Mouse (Mus musculus) liver, adult (tissue): ENCODE measurements around the gene Gapdh.

ENCODE experiments used
- GATA4 ChIP-seq: IDR thresholded peaks from 2 replicates; pipeline ENCODE4 v1.6.1; 2014; ENCODE audit warnings: mild to moderate bottlenecking, low read length; ENCODE audit not compliant: insufficient replicate concordance

Gene Gapdh

DNA sequence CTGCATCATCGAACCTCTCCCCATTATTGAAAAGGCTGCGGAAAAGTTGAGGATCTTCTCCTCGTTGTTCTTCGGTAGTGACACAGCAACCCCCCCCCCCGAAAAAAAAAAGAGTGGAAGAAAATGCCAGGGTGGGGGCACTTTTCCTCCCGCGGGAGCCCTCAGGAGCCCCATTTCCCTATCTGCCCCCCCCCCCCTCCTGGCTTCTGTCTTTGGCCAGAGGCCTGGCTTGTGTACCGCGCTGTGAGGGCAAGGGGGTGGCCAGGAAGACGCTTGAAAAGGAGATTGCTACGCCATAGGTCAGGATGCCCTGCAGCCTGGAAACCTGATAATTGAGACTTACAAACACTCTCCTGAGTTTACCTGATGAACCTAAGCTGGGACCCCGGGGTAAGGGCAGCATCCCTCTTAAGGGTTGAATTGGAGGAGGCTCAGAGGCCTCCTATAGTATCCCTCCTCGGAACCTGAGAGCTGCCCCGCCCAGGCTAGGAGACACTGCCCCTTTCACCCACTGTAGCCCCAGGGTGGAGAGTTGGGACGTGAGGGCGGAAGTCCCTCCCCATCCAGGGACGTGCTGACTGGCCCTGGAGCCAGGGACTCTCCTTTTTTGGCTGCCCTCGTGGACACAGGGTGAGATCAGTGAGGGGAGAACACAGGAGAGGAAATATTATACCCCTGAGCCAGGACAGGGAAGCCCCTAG is at the start of gene Gapdh:
Gene Gapdh (minus strand): TSS at position 417 of the 701 bp plus-strand sequence.
- TF ChIP-seq GATA4 = no peak; the same call in 1 of the 2 replicates

DNA sequence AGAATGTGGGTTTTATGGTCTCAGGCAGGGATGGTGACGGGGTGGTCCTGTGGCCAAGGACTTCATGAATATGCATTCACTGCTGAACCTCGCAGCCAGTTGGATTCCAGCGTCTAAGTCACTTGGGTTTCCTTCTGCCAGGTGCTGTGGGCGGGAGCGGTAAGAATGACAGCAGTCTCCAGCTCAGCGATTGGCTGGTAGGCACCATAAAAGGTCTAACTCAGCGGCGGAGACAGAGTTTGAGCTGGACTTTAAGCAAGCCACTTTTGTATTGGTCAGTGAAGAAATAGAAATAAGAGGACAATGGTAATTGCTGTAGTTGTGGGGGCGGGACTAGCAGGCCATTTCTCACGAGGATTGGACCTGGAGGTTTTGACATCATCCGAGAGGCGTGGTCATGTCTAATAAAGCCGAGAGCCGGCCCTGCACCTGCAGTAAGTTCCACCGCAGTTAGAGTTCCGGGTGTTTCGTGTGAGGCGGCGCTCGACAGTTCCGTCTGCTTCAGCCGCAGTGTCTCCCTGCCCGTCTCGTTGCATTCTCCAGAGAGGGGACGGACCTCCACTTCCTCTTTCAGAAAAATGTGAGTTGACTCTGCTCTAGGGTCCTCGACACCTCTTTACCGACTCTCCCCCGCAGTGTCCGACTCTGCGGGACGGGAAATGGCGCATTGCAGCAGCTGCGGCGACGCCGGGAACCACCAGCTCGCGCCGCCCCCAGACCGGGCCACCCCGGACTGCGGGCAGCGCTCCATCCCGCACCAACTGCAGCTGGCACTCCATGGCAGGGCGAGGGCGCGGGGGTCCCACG is 49.1 kb upstream of the Gapdh start, which contains the start of gene Vamp1:
Gene Vamp1 (plus strand): TSS at position 404 of the 807 bp plus-strand sequence.
- TF ChIP-seq GATA4 = no peak

DNA sequence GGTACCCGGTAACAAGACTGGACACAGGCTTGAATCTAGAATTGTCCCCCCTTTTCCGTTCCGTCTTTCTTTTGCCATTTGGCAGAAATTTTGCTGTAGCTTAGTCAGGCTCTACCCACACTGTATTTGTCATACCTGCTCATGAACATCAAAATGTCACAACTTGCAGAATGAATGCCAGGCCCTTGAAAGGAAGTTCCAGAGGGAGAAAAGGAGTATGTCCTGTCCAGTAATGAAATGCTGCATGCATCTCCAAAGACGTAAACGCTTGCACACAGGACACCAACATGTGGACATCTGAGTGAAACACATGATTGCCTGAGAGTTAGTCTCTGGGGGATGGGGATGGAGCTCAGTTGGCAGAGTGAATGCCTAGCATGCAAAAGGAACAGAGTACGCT is 47.4 kb upstream of the Gapdh start:
- TF ChIP-seq GATA4 = no peak

DNA sequence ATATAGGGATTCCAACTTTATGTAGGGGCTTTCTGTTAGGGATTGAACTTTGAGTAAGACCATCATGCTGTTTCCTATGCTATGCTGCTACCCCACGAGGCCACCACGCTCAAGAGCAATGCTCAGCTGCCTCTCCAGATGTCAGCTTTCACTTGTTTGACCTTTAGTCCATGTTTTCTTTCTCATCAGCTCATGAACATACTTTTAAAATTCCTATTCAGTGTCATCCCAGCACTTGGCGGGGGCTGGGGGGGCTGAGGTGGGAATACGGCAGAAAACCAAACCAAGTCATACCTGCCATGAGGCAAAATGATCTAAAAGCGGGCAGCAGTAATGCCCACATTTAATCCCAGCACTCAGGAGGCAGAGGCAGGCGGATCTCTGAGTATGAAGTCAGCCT is 46.9 kb upstream of the Gapdh start:
- no peak for TF ChIP-seq GATA4

DNA sequence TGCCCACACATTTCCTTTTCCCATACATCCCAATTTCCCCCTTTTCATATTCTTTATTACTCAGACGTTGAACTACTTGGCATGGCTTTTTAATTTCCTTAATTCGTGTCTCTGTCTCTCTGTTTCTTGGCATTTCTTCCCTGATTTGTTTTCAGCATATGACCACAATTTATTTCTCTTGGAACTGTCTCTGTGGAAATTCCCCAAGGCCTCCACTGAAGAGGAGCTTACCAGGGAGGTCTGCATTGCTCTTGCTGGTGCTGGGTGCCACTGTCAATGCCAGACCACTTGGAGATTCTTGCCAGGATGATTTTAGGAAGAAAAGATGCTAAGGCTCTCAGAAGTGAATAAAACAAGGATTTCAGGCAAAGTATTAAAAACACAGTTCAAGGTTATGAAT is 46.4 kb upstream of the Gapdh start:
- no peak for TF ChIP-seq GATA4

DNA sequence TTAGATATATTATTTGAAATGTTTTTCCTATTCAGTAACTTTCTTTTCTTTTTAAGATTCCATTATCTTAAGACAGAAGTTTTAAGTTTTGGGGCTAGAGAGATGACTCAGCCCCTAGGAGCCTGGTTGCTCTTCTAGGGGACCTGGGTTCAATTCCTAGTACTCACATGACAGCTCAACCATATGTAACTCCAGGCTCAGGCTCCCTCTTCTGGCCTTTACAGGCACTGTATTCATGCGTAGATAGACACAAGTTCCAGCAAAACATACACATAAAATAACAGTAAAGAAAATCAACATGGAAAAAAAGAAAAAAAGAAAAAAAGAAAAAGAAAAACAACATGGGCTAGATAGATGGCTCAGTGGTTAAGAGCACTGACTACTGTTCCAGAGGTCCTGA is 44.2 kb upstream of the Gapdh start:
- no peak for TF ChIP-seq GATA4

DNA sequence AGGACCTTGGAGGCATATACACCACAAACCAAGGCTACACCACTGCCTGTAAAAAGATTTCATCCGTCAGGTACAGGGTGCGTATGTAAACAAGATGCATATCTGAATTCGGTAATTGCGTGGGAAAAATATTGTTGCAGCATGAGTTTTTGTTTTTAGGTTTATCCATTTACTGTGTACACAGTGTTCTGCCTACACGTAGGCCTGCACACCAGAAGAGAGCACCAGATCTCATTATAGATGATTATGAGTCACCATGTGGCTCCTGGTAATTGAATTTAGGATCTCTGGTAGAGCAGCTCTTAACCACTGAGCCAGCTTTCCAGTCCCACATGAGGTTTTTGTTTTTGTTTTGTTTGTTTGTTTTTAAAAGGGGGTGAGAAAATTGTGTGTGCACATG is 30.9 kb upstream of the Gapdh start:
- no peak for TF ChIP-seq GATA4

DNA sequence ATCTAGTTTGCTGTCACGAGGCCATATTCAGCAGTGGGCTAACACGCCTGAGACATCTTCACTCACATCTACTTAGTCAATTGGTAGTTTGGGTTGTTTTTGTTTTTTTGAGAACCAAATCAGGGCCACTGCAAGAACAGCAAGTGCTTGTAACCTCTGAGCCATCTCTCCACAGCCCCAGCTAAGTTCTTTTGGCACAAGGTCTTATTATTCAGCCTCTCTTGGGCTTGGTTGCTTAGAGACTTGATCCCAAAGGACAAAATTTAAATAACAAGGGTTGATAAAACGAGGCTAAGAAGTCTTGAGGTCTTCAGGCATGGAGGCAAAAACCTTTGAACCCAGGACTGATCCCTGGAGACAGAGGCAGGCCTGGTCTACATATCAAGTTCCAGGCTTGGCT is 30.0 kb upstream of the Gapdh start:
- no peak for TF ChIP-seq GATA4

DNA sequence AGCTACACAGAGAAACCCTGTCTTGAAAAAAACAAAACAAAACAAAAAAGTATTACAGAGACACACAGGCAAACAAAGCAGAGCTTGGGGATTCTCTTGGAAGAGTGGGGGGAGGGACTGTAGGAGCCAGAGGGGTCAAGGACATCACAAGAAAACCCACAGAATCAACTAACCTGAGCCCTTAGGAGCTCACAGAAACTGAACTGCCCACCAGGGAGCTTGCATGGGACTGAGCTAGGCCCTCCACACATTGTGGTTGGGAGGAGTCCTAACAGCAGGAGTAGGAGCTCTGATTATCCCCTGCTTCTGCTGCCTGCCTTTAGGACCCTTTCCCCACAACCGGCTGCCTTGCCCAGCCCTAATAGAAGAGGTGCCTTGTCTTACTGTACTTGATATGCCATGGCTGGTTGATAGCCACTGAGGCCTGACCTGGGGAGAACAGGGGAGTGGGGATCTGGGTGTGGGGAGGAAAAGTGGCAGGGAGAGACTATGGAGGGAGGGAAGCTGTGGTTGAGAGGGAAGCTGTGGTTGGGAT is 29.3 kb upstream of the Gapdh start:
- no peak for TF ChIP-seq GATA4

DNA sequence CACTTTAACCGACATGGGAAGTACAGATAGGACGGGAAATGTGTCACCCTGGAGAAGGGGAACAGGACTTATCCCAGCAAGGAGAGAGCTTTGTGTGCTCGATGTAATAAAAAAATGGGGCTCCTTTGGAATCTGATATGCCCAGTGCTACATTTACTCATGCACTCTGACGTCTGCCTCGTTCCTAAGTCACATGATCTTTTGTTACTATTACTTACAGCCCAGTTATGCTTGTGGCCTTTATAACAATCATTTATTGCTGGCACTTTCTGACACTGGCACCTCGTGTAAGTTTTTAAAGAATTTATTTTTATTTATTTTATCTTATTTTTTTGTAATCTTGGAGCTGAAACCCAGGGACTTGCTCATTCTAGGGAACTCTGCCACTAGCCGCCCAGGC is 27.1 kb upstream of the Gapdh start:
- TF ChIP-seq GATA4 = no peak

DNA sequence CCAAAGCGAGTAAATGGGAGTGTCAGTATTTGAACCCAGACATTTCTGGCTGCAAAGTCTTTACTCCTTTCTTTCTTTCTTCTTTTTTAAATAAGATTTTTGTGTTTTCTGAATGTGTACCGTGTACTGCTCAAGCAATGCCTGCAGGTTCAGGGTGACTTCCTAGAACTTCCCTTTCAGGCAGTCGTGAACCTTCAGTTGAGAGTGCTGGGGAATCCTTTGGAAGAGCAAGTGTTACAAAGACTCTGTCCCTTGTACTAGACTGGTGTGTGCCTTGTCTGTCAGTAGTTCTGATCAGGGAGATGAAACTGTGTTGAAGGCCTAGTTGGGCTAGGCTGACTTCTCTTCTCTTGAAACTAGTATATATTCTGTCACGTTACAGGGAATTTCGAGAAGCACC is 26.6 kb upstream of the Gapdh start:
- TF ChIP-seq GATA4 = no peak

DNA sequence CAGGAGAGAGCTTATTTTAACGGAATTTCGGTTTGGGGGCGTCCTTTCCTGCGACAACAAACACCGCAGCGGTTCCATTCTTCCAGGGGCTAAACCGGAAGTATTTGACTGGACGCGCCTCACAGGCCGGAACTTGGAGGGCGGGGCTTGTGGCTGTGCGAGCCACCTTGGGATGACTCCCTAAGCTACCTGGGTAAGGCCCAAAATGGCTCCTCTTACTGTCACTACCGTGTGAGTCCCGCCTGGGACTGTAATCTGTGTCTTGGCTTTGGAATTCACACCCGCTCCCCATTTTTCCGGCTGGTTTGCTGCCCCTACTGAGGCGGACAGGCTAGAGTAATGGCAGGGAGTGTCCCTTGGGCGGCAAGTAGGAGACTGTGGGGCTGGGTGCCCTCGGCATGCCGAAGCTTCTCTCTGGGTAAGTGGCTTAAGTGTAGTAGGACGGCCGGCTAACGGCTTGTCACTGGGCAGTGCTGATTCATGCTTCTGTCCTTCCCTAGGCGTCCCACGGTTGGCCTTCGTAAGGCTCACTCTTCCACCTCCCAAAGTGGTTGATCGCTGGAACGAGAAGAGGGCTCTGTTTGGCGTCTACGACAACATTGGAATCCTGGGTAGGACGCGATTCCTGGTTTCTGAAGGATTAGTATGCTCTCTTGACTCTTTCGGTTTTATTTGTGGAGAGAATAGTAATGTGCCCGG is 25.9 kb upstream of the Gapdh start:
- TF ChIP-seq GATA4 = no peak

DNA sequence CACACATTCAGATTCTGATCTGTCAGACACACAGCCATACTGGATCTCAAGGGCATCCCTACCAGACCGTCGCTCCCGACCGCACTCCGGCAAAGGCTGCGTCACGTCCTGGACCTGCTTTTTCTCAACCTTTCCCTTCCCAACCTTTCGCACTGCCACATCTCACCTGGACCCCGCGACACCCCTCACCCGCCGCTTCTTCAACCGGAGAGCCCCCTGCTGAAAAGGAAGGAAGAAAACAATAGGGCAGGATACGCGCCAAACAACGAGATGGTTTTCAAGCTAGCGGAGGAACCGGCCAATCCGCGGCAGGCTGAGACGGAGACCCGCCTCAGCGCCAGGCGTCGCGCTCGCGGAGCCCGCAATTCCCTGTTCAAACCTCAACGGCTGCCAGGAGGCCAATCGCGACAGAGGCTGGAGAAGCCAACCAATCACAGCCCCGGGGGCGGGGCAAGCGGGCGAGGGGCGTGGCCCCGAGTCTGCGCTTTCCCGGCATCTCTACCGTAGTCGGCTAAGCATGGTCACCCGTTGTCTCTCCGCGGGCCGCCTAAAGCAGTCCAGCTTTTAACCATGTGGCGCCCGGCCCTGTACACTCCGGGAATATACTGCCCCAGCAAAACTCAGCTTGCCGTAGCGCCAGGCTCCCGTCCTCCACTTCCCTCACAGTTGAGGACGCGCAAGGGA is 25.2 kb upstream of the Gapdh start, which contains the start of the genes Ncapd2 and Mrpl51:
Gene Ncapd2 (minus strand): TSS at position 370 of the 684 bp plus-strand sequence.
Gene Mrpl51 (plus strand): TSS at position 470 of the 684 bp plus-strand sequence.
- TF ChIP-seq GATA4 = no peak

DNA sequence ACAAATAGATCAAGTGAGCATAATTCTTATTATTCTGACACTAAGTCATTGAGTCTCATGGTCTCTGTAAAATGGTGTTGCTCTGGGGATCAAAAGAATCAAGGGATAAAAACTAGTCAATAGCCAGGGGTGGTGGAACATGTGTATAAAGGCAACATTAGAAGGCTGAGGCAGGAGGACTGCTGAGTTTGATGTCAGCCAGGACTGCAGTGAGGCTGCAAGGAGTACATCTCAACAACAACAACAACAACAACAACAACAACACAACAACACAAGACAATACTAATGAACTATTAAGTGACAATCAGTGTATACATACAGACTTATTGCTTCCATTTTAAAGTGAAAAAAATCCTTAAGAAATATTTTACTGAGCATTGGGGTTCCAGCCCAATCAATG is 24.5 kb upstream of the Gapdh start:
- TF ChIP-seq GATA4 = no peak

DNA sequence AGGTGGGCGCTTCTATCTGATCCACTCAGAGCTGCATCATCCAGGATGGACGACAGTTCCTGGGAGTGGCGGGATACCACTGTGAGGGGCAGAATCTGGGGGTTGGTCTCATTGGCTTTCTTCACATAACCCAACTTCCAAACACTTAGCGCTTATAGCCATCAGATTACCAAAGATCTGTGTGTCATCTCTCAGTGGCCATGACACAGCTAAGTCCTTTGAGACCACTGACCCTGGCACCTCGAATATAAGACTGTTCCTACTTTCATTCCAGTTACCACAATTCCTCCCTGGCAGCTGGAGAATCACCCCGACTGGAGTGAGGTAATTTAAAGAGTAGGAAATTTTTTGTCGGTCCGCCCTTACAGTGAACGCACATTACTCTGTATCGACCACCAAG is 19.9 kb upstream of the Gapdh start:
- TF ChIP-seq GATA4 = no peak
